Mouse (Mus musculus) lung, postnatal 36 days (tissue): ENCODE measurements around the gene Gm37240.
A peak's percentile ranks its signal among the peaks of the same experiment; 100 is the strongest.
"Not testable (repeated sequence)": the region's sequence is repeated elsewhere in the genome, so short reads cannot be mapped to it uniquely, and the experiment has no call there.

ENCODE experiments used
- DNase-seq: peaks from one replicate; pipeline ENCODE4 v3.0.0; 2022; ENCODE audit warnings: mixed read lengths

Gene Gm37240

GRCm38 (mm10) chr3:84603212-84603611 is 1284.1 kb downstream of the Gm37240 start:
- no peak for DNase-seq

GRCm38 (mm10) chr3:84602759-84603158 is 1284.6 kb downstream of the Gm37240 start:
- DNase-seq = no peak

GRCm38 (mm10) chr3:84601870-84602495 is 1285.3 kb downstream of the Gm37240 start:
- peak; percentile 50 for DNase-seq

- DNase-seq = no peak
Observed at GRCm38 (mm10) chr3:84598756-84599155, 1288.6 kb downstream of the Gm37240 start.

DNA sequence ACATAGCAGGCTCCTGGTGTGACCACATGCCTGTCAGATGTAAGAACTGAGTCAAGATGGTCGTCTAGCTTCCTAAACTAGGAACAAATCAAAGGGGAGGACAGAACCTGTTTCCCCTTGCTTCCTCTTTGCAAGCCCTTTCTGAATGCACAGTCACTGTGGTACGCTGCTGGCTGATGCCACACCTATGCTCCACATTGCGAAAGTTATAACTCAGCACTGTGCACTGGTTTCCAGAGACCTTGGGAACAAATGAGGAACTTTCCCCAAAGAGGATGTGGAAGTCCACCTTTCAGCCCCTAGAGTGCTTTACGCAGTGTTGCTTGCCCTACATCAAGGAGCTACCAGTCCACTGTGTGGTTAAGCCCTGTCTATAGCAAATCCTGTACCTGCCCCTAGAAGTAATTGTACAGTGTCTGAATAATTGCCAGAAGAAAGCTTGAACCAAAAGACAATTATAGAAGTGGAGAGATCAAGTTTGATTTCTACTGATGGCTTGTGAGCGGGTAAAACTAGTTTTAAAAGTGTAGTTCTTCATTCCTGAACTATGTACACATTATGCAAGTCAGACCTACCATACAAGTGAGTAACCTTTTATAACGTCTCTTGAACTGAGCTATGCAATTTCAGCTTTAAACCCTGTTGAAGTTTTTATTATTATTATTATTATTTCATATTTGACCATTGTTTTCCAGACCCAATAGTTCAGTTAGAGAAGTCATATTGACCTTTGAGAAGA is 1289.2 kb downstream of the Gm37240 start:
- DNase-seq = peak; percentile 82

DNA sequence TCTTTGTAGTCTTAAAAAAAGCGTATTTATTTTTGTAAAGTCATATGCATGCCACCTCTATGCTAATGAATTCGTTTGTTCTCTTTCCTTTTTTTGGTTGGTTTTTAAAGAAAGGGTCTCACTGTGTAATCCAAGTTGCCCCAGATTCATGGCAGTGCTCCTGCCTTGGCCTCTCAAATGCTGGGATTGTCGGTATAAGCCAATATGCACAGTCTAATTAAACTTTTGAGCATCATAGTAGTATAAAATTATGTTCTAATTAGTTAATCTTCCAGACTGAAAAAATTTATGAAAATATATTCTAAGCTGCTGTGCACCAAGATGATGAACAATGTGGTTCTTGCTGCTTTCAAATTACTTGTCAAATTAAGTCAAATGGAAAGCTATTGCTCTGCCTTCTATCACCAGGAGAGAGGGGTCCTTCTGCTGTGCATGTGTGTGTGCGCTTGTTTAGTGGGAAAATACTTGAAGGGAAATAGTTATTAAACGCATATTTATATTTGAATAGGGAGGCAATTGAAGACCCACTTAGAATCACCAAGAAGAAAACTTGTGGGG is 1291.6 kb downstream of the Gm37240 start:
- no peak for DNase-seq

DNA sequence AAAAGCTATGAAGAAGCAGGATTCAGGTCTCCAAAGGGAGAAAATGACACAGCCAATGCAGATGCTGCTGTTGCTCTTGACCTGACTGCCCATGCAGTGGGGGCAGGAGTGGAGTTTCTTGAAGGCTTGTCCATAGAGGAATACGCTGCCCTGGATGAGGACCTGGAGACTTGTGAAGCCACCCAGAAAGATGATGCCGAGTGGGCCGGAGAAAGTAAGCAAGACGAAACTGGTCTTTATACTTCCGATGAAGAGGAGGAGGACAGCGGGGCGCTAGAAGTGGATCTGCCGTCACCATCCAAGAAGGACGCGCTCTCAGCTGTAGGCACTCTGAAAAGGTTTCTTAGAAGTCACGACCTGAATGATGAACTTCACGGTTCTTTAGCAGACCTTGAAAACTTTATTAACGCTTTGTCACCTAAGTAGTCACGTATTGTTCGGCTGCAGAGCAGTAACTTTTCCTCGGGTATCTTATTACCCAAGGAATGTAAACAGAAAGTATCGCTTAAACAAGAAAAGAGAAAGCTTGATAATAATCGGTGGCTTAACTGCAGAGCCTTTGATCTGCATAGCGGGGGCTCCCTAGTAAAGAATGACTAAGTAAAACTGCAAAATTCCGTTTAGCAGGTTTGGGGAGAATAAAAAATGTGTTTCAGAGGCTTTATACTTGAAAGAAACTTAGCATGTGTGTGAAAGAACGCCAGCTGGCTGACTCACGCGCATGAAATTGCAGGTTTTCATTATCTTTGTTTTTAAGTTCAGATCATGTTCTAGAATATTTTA is 1292.2 kb downstream of the Gm37240 start:
- no peak for DNase-seq

DNA sequence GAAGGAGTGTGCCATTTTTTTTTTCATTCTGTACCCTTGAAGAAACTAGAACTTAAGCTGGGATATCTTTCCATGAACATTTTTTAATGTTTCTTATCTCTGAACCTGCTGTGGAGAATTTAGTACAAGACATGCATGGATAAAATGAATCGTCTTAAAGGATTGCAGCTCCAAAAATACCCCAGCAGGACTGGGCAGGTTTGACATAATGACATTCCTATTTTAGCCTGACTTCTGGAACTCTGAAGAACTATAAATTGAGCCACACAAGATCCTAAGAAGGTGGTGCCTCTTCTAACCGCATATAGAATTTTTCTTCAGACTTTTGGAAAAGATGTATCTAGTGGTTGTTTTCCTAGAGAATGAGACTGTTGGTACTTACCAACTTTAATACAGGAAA is 1294.0 kb downstream of the Gm37240 start, which contains the start of gene Tigd4:
Tigd4 (plus strand) TSS at position 301 of the 400 bp plus-strand sequence.
- no peak for DNase-seq

- no peak for DNase-seq
Observed at GRCm38 (mm10) chr3:84586736-84587135, 1300.6 kb downstream of the Gm37240 start.

DNA sequence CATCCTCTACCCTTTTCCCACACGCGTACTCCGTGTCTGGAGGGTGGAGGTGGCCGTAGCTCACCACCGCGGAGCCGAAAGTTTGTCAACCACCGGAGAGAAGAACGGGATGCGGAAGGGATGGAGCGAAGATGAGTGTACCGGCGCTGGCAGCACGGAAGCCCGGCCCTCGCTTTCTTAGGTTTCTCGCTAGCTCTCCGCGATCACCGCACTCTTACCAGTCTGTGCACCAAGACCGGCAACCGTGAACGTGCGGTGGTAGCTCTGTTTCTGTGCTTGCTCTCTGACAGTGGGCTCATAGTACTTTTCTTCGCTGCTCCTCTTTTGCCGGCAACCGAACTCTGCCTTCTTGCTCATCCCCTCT is 1304.4 kb downstream of the Gm37240 start:
- DNase-seq = no peak

GRCm38 (mm10) chr3:84582023-84582912 is 1305.0 kb downstream of the Gm37240 start, which contains the start of gene Arfip1:
Arfip1 (minus strand) TSS chr3:84582625.
- DNase-seq = peak; percentile 98

DNA sequence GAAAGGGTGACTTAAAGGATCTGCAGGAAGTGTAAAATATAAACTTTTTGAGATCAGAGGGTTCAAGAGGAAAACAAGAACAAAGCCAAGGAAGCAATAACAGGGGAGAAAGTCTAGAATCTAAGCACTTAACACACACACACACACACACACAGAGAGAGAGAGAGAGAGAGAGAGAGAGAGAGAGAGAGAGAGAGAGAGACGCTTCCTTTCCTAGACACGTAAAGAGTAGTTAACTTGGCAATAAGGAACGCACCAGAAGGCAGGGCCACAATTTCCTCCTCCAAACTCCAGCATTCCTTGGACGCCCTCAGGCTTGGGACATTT is 1305.7 kb downstream of the Gm37240 start:
- no peak for DNase-seq

DNA sequence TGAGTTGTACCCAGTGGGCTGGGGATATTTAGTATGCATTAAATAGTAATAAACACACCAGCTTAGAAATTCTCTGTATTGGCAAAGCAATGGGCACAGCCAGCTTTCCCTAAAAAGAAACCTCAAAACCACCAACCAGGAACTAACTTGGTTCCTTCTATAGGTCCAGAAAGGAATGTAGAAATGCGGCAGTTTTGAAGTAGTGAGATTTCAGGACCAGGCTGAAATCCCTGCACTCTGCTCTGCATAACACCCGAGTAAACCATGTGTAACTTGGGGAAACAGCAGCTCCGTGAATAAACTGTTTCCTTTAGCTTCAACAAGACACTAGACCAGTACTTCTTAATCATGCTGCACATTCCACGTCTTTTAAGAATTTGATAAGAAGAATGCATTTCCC is 1306.6 kb downstream of the Gm37240 start:
- DNase-seq = no peak

DNA sequence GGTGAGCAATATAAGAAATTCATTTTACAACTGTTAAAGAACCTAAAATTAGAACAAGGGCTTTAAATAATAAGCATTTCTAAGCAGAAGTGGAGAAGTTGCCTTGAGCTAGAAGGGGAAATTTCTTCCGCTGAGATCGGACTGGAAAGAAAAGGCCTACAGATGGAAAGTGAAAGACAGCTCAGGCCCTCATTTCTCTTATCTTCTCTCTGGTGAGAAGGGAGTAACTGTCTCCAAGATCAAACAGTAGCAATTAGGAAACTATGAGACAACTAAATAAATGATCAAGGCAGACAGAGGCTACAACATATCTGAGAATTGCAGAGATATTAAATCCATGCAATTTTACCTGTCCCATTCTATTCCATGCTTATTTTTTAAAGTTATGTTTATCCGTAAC is 1316.8 kb downstream of the Gm37240 start:
- no peak for DNase-seq

DNA sequence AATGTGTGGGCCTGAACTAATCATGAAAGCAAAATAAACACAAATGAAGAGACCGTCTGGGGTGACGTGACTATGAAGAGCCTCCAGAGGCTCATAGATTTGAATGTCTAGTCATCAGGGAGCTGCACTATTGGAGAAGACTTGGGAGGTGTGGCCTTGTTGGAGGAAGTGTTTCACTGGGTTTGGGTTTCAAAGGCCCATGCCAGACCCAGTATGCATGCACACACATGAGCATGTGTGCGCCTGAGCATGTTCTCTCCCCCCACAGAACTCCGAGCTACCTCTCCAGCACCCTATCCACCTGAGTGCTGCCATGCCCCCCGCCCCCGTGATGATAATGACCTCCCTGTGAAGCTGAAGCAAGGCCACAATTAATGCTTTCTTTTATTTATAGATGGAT is 1317.7 kb downstream of the Gm37240 start:
- no peak for DNase-seq

- DNase-seq = no peak
Observed at GRCm38 (mm10) chr3:84568540-84568939, 1318.8 kb downstream of the Gm37240 start.

DNA sequence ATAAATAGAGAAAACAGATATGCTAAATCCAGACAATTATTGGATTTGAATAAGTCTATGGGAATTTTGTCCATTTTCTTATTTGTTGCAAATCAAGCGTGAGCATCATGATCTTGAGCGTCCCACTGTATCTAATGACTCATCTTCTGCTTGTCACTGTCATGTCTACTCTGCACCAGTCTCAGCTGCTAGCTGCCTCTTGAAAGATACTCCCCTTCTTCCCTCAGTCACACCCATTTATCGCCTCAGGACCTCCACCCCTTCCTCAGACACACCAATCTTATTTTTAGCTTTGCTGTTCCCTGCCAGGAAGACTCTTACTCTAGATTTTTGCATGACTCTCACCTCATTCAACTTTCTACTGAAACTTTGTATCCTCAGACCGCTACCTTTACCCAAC is 1323.9 kb downstream of the Gm37240 start:
- no peak for DNase-seq

GRCm38 (mm10) chr3:84562911-84563310 is 1324.4 kb downstream of the Gm37240 start:
- DNase-seq = not testable (repeated sequence)

DNA sequence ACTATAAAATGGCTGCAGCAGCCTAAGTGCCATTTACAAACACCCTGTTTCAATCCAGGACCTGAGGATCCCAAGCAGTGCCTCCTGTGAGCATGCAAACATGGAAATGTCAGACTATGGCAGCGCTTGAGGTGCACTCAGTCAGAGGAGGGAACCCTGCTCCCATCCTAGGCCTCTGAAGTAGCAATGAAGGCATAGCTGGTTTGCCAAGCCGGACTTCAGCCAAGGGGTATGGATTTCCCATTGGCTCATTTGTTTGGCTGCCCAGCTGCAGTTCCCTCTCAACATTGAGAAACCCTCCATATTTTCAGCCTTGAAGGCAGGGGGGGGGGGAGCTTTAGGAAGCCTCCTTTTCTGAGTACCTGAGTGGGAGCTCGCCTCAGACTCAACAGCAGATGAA is 1329.0 kb downstream of the Gm37240 start:
- no peak for DNase-seq

DNA sequence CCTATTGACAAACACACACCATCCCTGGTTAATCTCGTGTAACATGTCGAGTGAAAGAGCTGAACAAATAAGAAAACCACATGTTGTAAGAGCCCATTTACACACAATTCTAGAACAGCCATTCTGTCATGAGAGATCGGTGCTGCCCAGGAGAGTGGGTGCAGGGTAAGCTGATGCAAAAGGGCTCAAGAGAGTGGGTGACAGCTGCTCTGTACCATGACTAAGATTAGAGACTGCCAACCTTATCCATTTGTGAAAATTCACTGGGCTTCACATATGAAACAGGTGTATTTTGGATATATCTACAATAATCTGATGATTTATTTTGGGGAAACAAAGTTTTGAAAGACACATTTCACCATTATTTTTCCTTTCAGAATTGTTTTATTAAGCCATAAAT is 1331.5 kb downstream of the Gm37240 start:
- no peak for DNase-seq

DNA sequence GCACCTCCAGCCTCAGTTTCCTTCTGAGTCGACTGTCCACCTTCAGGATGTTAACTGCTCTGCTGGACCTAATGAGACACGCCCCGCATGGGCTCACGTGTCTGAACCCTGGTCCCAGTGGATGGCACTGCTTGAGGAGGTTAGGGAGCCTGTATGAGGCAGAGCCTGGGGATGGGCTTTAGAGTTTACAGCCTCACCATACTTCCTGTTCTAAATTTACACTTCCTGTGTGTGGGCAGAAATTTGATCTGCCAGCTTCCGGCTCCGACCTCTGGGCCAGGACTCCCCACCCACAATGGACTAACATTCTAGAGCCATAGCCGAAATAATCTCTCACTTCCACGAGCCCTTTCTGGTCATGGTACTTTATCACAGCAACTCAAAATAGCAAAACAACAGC is 1340.1 kb downstream of the Gm37240 start:
- peak; percentile 26 for DNase-seq

- peak; percentile 83 for DNase-seq
Observed at GRCm38 (mm10) chr3:84542450-84542849, 1344.9 kb downstream of the Gm37240 start.
